Mouse (Mus musculus) urinary bladder, postnatal 14 days (tissue): Measurements from ENCODE around the gene Rapgef3.
A peak's percentile ranks its signal among the peaks of the same experiment; 100 is the strongest.

Experiments used
- DNase-seq: peaks from one replicate; pipeline ENCODE4 v3.0.0; 2021; ENCODE audit warnings: low spot score

Rapgef3 gene

DNA sequence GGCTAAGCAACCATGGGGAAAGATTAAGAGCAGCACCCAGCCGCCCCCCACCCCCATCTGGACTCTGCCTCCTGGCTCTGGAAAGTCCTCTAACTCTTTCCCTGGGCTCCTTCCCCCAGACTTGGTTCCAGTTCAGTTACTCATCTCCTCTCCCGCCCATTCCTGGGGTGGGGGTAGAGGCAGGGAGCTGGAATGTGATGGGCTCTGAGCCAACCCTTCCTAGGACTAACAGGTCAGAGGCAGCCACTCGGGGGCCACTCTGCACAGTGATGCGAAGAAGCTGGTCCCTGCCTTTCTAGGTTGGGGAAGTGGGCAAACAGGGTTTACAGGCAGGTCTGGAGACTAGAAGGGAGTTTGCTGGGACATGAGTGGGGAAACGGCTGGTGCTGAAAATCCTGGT lies 5.3 kb upstream of the Rapgef3 start:
- DNase-seq: peak; percentile 80

GRCm38 (mm10) chr15:97770280-97770679 lies 2.5 kb upstream of the Rapgef3 start:
- DNase-seq: no peak

GRCm38 (mm10) chr15:97768192-97768591 lies 420 bp upstream of the Rapgef3 start:
- DNase-seq: no peak

- no peak for DNase-seq
Measured at GRCm38 (mm10) chr15:97766594-97767279, 1.0 kb downstream of the Rapgef3 start.

DNA sequence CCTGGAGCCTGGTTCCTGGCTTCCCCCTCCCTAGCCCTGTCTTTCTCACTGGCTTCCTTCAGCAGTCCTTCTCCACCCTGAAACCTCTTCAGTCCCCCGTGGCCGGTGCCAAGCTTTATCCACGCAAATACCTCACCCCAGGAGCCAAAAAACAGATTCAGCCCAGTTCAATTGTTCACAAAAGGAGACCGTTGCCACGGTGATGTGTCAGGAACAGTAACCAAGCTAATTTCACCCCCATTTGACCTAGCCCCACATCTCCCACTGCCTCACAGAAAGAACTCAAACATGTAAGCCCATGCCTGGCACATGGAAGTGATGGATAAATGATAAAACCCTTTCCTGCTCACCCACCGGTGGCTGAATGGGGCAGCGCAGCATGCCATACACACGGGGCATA lies 1.6 kb downstream of the Rapgef3 start:
- no peak for DNase-seq

GRCm38 (mm10) chr15:97765090-97765794 lies 2.5 kb downstream of the Rapgef3 start:
- no peak for DNase-seq

GRCm38 (mm10) chr15:97764532-97764931 lies 3.2 kb downstream of the Rapgef3 start:
- no peak for DNase-seq

DNA sequence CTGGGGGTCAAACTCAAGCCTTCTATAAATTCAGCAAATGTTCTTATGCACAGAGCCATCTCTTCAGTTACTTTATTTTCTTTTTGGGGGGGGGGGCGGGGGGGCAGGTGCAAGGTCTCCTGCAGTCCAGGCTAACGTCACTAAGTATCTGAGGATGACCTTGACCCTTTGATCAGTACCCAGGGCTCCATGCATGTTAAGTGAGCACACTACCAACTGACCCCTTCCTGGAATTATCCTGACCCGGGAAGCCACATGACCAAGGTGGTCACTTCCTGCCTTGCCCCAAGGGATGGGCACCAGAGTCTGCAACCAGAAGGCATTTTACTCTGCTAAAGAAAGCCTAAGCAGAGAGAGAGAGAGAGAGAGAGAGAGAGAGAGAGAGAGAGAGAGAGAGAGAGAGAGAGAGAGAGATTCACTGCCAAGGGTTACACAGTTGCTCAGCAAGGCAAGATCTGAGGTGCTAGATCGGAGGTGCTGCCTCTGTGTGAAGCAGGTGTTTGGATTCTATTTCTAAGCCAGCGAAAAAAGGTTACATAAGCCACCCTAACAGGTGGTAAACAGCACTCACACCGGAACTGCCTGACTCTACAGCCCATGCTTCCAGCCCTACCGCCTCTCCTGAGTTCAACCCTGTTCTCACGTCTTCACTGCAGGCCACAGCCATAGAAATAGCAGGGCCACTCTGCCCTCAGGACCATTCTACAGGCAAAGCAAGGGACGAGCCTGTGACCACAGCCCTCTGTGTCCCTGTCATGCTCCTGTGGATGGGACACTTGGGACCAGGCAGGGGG lies 4.3 kb downstream of the Rapgef3 start:
- no peak for DNase-seq

DNA sequence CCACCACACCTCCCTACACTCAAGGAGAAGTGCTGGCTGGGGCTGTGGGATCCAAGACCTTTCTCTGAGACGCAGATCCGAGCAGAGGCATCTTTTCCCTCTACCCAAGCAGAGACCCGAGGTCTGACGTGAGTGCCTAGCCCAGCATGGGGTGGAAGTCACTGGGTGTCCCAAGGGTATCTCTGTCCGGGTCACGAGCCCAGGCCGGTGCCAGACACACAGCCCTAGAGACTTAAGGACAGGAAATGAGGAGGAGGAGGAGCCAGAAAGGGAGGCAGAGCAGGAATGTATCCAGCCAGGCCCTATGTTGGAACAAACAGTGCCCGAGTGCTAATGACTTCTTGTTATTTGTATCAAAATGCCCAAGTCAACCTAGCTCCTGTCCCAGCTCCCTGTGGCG lies 5.0 kb downstream of the Rapgef3 start:
- DNase-seq: no peak

DNA sequence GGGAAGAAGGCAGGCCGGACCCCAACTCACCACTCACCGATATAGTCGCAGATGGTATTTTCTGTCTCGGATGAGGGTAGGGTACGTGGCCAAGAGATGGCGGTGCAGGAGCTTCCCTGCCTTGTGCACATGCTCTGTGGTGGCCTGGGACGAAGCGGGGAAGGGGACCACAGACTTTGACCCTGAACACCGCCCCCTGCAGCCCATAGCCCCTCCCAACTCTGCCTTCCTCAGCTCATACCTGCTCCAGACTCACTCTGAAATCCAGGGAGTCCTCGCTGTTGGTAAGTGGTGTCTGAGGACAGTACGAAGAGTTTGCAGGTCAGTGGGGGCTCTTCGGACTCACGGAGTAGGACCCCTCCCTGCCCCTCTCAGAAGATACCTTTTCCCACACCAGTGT lies 6.3 kb downstream of the Rapgef3 start:
- DNase-seq: no peak

DNA sequence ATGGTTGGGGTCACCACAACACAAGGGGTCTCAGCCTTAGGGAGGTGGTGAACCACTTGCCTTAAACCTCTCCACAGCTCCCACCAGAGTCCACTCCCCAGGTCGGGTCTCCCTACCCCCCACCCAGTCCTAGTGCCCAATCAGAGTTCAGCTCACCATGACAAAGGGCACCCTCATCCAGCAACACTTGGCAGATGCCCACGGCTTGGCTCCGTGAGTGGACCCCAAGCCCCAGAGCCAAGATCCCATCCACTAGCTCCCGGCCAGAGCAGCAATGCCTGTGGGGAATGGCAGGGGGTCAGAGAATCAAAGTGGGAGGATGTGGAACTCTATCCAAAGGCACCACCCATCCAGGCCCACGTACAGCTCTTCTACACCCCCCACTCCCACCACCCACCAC lies 6.8 kb downstream of the Rapgef3 start:
- DNase-seq: no peak

DNA sequence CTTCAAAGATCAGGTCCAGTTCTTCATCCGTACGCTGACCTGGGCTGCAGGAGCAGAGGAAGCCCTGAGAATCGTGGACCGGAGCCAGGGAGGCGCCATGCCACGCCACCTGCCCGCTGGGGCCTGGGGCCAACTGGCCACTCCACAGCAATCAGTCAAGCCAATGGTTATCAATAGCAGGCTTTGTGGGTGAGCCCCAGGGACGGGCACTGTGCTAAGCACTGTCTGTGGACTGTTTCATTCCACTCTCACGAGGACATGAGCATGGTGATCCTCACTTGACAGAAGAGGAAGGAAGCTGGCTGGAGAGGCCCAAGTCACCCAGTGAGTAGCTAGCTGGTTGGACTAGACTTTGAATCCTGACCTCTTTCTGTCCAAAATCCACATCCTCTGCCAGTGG lies 7.8 kb downstream of the Rapgef3 start:
- no peak for DNase-seq

GRCm38 (mm10) chr15:97755361-97755760 lies 12.4 kb downstream of the Rapgef3 start:
- no peak for DNase-seq

DNA sequence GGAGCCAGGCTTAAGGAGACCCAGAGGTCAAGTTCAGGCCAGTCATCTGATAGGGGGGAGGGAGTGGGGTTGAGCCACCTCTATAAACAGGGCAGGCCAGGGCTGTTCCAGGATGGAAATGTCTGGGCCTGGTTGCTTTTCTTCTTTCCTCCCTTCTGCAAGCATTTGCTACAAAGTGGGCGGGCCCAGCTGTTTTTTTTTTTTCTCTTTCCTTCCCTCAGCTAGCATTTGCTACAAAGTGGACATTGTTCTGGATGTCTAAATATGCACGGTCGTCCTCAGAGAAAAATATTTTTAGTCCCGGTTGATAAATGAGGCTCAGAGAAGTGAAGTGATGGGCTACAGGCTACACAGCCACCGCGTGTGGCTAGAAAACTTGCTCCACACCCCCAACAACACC lies 13.3 kb downstream of the Rapgef3 start:
- no peak for DNase-seq

- DNase-seq: no peak
Measured at GRCm38 (mm10) chr15:97752491-97752890, 15.3 kb downstream of the Rapgef3 start.

- no peak for DNase-seq
Measured at GRCm38 (mm10) chr15:97751676-97752075, 16.1 kb downstream of the Rapgef3 start.

GRCm38 (mm10) chr15:97750697-97751096 lies 17.1 kb downstream of the Rapgef3 start:
- DNase-seq: peak; percentile 61

- no peak for DNase-seq
Measured at GRCm38 (mm10) chr15:97749841-97750240, 17.9 kb downstream of the Rapgef3 start.

- DNase-seq: no peak
Measured at GRCm38 (mm10) chr15:97749397-97749796, 18.4 kb downstream of the Rapgef3 start.

DNA sequence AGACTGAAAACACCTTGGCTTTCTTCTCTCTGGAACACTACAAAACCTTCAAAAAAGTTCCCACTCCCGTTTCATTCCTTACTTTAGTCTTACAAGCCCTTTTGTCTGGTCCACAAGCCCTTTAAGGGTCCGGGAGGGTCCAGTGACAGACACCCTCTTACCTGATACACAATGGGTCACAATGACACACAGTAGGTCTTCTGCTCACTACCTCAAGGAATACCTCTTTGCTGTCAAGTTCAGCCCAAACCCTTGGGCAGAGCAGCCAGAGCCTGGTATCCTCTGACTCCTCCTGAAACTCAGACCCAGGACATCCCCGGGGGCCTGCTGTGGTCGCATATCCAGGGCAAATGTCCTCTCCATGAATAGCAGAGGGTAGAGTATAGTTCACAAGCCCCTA lies 18.8 kb downstream of the Rapgef3 start:
- DNase-seq: no peak

DNA sequence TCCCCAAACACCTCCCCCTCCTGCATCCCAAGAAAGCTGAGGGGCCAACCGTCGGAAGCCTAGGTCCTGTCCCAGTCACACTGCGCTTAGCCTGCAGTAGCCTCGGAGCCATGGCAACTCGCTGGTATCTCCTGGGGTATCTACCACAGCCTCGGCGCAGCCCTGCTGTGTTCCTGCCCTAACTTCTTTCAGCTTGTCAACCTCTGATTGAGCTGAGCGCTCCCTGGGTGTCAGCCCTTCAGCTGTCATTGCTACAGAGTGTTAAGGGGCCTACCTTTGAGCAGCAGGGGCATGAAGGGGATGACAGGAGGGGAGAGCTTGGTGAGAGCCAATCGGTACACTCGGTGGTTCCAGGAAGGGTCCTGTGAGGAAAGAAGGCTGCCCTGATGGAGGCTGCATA lies 19.5 kb downstream of the Rapgef3 start:
- DNase-seq: no peak

GRCm38 (mm10) chr15:97747486-97747885 lies 20.3 kb downstream of the Rapgef3 start:
- DNase-seq: no peak

- no peak for DNase-seq
Measured at GRCm38 (mm10) chr15:97746748-97747147, 21.0 kb downstream of the Rapgef3 start.
